Comparison of ENCODE assay signal across 9 mouse cellular contexts in genomic region chr13:74025151-74026081, GRCm38 (mm10). TPM values are rescaled to one million over a fixed set of nuclear protein-coding genes. Genes with fewer than 3 reads are reported as not detected.
DNase-seq lines count a peak whose midpoint lies in the region; ATAC-seq and TF ChIP-seq lines count a peak whose summit lies in the region.
"Had no signal": no experiment of that assay in that cellular context is flagged by ENCODE, and none has a peak within 500 bp of the region (broad histone marks: within the 10 kb centered on the region; RNA-seq: fewer than 3 reads in every experiment).

No protein-coding gene starts in this region.

- no peak overlapping the region for H3K27ac ChIP-seq in lung, embryonic 14.5 days (ENCODE audit: low read depth)

- ATAC-seq in CD4-positive, CD25-positive, alpha-beta regulatory T cell, adult 4 months, result peak; percentile 62
- ATAC-seq in lung, embryonic 14.5 days (ENCODE audit: insufficient read depth), result 0 out of 2 replicates have a peak, but pooled peaks have one; percentile 50
- no peak for ATAC-seq in erythroblast, adult 5-6 weeks (replicated peaks; ENCODE audit: low FRiP score, poor library complexity, severe bottlenecking)

- no peaks in the 10 kb centered on the region for H3K9me3 ChIP-seq in lung, embryonic 14.5 days (ENCODE audit: low read depth, low read length)
- H3K9me3 ChIP-seq: G1E had no signal

- intact Hi-C loops in heart, postnatal 36 days (cut with DNase I), result loop anchor here (1.0 kb wide), 2 partner anchors 15 to 55 kb away; no protein-coding TSS in a partner anchor

- no peak for TF ChIP-seq CTCF in lung, embryonic 14.5 days (IDR thresholded peaks at IDR 0.05; ENCODE audit: low read depth)

- no peak overlapping the region for H3K9ac ChIP-seq in lung, embryonic 14.5 days

- no peaks in the 10 kb centered on the region for H3K4me1 ChIP-seq in lung, embryonic 14.5 days (ENCODE audit: insufficient read depth)

- H3K36me3 ChIP-seq in lung, embryonic 14.5 days (ENCODE audit: insufficient read depth), result no peaks in the 10 kb centered on the region
- H3K36me3 ChIP-seq: G1E had no signal

- 63% methylated on average over 4 of the region's 4 CpGs for WGBS in lung, embryonic 14.5 days

- DNase-seq in gastrocnemius, postnatal 10 days, result peak; percentile 29
- DNase-seq in gastrocnemius, postnatal 25 days, result no peak
- DNase-seq in cerebellum, postnatal 25 days, result peak; percentile 47 to 56
- DNase-seq in heart, postnatal 36 days, result peak; percentile 63 to 69
- peak; percentile 72 for DNase-seq in lung, embryonic 14.5 days
- DNase-seq in thymus, postnatal 4 days, result no peak

- no peak overlapping the region for H3K4me2 ChIP-seq in lung, embryonic 14.5 days

- H3K4me3 ChIP-seq in lung, embryonic 14.5 days (ENCODE audit: low read depth, low read length), result no peak overlapping the region

- no peaks in the 10 kb centered on the region for H3K27me3 ChIP-seq in lung, embryonic 14.5 days (ENCODE audit: insufficient read depth, low read length)

RNA-seq across cellular contexts. Expression of gene Tppp, which starts 16.2 kb away (rescaled TPM):
- 1 to 10 TPM; 5.5 to 5.8 TPM for total RNA-seq in gastrocnemius, postnatal 10 days (2021)
- 1 to 10 TPM; 5.2 to 5.8 TPM for total RNA-seq in gastrocnemius, postnatal 25 days (2021)
- 1 to 10 TPM in 1 of 2 experiments, under 1 TPM in 1; 0.67 to 1.7 TPM for polyA plus RNA-seq in CD4-positive, CD25-positive, alpha-beta regulatory T cell, adult 4 months (2017; shearing (Covaris generic))
- 10 to 100 TPM; 19.3 to 24.5 TPM for total RNA-seq in heart, postnatal 36 days (2021)
- 1.0 and 1.4 TPM in 2 replicates for polyA plus RNA-seq in lung, embryonic 14.5 days (2014; fragmentation: Nextera tagmentation; extraction: Ambion mirVana)
- total RNA-seq in erythroblast, adult 5-6 weeks (2015; ENCODE audit: low replicate concordance), result 0.63 TPM in 1 of 2 replicates, not detected in the other
- total RNA-seq in erythroblast, adult 5-6 weeks (2017; ENCODE audit: low replicate concordance), result 0.17 and 0.28 TPM in 2 replicates
- polyA plus RNA-seq: G1E had no signal

RNA-seq across cellular contexts. Expression of gene Cep72, which starts 36.7 kb away (rescaled TPM):
- 1 to 10 TPM; 1.6 to 2.7 TPM for total RNA-seq in gastrocnemius, postnatal 10 days (2021)
- total RNA-seq in gastrocnemius, postnatal 25 days (2021), result under 1 TPM; 0.51 to 0.61 TPM
- 10 to 100 TPM; 10.2 to 11.0 TPM for polyA plus RNA-seq in CD4-positive, CD25-positive, alpha-beta regulatory T cell, adult 4 months (2017; shearing (Covaris generic))
- under 1 TPM; 0.57 to 0.80 TPM for total RNA-seq in heart, postnatal 36 days (2021)
- polyA plus RNA-seq in lung, embryonic 14.5 days (2014; fragmentation: Nextera tagmentation; extraction: Ambion mirVana), result 18.8 and 19.3 TPM in 2 replicates
- 0.84 and 1.2 TPM in 2 replicates for total RNA-seq in erythroblast, adult 5-6 weeks (2015; ENCODE audit: low replicate concordance)
- total RNA-seq in erythroblast, adult 5-6 weeks (2017; ENCODE audit: low replicate concordance), result 2.6 and 5.4 TPM in 2 replicates

Comparison
In these comparisons a context has a peak if more than half of its experiments do, and no peak if none do; other contexts are left out.
1. DNase-seq: peak in gastrocnemius, postnatal 10 days (single experiment), cerebellum, postnatal 25 days (2 of 2), heart, postnatal 36 days (2 of 2) and lung, embryonic 14.5 days (single experiment); none in gastrocnemius, postnatal 25 days (single experiment) and thymus, postnatal 4 days (single experiment).